Mouse (Mus musculus): ENCODE measurements around the gene Gm19345.

The Gm19345 gene

DNA sequence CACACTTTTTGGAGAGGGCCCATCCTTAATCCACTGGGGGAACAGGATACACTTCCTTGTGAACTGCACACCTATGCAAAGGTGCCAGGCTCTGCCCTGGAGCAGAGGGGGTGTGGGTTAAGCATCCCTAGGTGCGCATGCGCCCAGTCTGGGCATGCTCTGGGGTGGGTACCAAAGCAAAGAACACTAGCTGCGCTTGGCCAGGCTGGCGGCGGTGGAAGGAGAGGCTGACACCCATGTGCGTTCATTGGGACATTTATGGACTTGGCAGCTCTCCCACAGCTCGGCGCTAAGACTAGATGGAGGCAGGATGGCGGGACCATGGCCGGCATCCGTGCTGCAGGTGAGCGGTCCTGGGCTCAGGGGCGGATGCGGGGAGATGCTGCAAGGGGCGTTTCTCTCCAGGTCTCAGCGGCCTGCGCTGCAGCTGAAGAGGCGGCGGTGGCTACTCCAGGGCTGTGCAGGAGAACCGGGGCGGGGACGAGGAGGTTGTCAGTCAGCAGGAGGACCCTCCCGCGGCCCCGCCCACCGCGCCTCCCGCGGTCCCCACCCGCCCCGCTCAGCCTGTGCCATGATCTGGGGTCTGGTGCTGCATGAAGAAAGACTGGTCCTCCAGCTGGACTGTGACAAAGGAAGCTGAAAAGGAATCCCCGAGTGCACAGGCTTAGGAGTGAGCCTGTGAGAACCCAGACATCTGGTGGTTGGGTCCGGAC lies at the start of gene Gm19345:
TSS of gene Gm19345 (plus strand) at position 146 of the 713 bp plus-strand sequence.
- DNase-seq (ENCODE audit: low spot score): no peak

DNA sequence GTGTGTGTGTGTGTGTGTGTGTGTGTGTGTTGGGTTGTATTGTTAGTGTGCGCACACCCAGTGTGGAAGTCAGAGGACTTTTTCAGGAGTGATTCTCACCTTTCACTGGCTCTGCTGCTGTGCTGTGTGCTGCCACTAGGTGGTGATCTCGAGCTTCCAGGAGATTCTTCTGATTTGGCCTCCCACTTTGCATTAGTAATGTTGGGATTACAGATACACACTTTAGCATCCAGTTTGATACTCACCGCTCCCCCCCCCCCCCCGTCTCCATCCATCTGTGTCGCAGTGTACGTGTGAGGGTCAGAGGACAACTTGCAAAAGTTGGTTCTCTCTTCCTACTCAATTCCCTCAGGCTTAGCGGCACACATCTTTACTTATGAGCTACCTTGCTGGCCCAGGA lies 48.8 kb upstream of the Gm19345 start:
- DNase-seq (ENCODE audit: low spot score): peak; percentile 78

DNA sequence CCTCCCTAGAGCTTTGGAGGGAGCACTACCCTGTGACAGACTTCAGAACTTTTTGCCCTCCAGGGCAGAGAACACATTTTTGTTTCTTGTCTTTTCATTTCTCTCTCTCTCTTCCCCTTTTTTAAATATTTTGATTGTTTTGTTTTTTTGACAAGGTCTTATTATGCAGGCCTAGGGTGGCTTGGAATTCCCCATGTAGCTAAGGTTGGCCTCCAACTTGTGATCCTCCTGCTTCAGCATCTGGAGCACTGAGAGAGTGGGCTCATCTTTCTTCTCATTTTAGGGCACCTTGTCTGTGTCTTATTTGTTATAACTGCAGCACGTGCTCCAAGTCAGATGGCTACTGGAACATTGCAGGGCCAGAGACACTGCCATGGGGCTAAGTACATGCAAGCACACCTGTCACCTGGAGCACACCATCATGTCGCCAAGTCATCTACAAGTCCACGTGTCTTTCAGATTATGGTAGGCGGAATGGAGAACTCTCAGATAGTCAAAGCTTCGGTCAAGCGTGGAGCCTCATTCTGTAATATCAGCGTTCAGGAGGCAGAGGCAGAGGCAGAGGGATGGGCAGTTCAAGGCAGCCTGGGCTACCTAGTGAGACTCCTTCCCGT lies 45.3 kb upstream of the Gm19345 start:
- DNase-seq (ENCODE audit: low spot score): no peak

DNA sequence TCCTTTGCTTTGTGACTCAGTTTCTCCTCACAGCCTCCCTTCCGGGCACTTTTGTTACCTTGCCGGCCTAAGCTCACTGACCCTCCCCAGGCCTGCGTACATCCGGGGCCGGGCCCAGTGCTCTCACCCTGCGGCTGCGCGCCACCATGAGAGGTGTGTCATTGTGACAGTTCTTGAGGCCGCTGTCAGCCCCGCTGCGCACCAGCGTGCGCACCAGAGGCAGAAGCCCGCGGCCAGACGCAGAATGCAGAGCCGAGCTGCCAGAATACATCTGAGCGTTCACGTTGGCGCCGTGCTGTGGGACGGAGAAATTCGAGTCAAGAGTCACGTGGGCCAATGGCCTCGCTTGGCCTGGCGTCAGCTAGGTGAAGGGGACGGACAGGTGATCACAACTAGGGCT lies 42.4 kb upstream of the Gm19345 start:
- no peak for DNase-seq (ENCODE audit: low spot score)

DNA sequence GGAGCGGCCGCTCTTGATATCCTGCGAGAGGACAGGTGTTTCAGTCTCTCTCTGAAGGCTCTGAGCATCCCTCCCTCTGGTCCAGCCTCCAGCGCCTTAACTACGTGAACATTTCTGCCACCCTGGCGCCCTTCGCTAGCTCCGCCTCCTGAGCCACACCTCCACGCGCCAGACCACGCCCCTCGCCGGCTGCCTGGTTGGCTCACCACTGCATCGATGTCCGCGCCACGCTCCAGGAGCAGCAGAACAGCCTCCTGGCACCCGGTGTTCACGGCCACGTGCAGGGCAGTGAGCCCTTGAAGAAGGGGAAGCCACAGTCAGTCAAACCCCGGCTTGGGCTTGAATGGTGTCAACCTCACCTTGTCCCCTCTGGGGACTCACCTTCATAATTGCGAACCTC lies 40.7 kb upstream of the Gm19345 start:
- DNase-seq (ENCODE audit: low spot score): no peak

DNA sequence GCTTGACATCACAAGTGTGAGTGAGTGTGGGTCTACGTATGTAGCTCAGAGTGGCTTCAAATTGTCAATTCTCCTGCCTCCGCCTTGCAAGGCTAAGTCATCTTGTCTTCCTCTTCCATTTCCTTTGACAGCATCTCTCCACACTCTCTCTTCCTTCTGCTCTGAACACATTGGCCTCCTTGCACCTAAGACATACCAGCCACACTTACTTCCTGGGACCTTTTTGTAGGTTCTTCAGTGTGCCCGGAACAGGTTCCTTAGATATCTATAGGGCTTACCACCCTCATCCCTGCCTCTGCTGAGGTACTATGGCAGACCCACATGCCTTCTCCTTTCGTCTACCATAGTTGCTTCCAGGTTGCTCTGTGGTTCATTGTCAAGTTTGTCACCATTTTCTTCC lies 38.6 kb upstream of the Gm19345 start:
- DNase-seq (ENCODE audit: low spot score): no peak

DNA sequence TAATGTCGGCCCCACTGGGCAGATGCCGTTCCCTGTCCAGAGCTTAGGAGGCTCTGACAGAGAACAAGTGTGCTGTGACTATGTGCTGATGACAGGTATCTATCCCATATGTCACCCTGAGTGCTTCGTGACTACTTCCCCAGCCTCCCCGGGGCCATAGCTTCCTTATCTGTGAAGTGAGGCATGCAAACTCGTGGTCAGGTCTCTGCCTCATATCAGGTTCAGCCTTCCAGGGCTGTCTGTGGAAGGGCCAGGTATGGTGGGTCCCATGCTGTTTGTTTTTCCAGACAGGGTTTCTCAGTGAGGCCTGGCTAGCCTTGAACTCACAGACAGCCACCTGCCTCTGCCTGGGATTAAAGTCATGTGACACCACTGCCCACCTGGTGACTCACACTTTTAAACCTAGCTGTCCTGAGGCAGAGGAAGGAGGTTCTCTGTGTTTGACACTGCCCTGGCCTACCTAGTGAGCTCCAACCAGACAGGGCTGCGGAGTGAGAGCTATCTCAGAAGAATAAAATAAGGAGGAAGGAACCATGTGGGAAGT lies 38.2 kb upstream of the Gm19345 start:
- DNase-seq (ENCODE audit: low spot score): no peak

DNA sequence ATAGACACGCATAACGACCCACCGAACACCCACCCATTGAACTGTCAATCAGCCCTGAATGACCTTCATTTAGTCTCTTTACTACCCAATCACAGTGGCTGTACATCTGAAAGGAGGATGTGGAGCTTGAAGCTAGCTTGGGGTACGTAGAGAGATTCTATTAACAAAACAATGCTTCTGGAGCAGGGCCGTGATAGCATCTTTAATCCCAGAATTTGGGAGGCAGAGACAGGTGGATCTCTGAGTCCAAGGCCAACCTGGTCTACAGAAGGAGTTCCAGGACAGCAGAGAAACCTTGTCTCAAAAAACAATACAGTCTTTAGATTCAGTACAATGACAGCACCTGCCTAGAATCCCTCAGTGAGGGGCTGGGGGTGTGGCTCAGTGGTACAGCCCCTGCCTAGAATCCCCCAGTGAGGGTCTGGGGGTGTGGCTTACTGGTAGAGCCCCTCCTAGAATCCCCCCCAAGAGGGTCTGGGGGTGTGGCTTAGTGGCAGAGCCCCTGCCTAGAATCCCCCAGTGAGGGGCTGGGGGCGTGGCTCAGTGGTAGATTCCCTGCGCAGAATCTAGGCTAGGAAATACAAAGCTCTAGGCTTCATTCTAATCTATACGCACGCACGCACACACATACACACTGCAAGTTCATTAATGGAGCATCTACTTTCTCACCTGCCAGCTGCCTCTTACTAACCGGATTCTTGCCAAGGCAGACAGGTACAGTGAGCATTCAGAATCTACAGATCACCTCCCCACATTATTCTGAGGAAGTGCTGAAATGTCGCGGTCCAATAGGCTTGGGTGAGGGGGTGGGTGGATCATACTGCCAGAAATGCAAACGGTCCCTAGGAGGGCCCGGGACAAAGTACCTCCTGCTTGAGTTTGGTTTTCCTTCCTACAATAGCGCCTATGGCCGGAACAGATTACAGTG lies 36.2 kb upstream of the Gm19345 start:
- no peak for DNase-seq (ENCODE audit: low spot score)

DNA sequence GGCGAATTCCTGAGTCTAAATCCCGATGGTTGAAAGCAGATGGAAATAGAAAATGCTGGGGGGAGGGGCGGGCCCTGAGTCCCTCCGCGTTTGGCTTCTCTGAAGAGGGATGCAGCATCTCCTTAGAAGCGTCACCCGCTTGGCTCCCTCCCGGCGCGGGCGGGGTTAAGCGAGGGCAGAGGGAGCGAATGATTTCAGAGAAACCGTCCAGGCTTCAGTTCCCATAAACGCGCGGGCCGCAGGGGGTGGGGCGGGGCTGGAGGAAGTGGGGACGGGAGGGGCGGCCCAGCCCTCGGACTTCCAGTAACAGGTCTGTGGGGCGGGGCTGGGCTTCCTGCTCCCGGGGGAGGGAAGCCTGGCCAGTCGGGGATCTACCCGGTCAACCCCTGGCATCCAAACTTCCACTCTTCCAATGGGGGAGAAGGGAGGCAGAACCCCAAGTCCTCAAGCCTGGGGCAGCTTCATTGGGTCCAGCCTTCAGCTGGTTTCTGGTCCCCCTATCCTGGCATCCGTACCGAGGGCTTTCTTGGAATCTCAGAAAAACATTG lies 35.5 kb upstream of the Gm19345 start:
- DNase-seq (ENCODE audit: low spot score): peak; percentile 93

DNA sequence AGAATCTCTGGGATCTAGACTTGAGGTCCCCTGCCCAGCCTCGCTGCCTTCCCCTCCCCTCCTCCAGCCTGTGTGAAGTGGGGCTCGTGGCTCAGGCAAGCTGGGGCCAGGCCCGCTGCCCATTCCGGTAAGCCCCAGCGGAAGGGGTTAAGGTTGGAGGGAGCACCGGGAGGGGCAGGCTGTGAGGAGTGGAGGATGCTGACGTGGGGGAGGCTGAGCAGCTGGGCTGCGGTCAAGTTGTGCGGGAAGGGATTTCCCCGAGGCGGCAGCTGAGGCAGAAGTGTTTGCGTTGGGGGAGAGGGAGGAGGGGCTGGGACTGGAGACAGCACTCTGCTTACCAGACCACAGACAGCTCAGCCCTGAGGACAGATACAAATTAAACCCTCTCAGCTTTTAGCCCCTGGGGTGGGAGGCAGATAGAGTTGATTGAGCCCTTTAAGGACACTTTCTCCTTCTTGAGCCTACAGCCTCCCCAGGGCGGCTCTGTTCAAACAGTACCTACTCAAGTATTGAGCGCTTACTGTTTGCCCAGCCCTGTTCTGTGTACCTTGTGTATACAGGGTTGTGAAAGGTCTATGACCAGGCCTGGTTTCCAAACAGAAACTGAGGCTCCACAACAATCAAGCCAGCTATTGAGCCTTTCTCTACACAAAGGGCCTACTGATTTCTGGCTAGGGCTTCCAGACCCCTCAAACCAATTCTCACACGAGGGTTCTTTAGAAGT lies 34.3 kb upstream of the Gm19345 start:
- DNase-seq (ENCODE audit: low spot score): peak; percentile 71

DNA sequence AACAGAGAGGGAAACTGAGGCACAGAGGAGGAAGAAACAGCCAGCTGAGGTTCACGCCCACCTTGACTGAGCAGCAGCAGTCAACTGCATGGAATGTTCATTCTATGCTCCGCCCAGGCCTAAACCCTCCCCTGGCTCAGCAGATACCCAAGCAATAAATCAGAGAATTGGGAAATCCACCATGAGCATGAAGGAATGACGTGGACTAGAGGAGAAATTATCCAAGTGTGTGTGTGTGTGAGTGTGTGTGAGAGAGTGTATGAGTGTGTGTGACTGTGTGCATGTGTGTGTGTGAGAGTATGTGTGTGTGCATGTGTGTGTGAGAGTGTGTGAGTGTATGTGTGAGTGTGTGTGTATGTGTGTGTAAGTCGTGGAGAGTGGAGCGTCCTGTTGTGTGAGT lies 33.4 kb upstream of the Gm19345 start:
- peak; percentile 57 for DNase-seq (ENCODE audit: low spot score)

DNA sequence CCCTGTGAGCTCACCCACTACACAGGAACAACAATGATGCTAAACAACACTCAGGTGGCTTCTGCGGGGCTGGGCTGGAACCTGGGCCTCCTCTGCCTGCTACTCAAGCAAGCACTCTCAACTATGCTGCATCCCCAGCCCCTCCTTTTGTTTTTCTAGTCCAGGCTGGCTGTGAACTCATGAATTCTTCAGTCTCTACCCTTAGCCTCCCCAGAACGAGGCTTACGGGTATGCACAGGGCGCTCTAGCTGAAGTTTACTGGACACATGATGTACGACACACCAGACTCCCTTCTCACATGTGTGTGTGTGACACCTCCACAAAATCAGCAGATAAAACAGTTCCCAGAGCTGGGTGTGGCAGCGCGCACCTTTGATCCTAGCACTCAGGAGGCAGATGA lies 32.9 kb upstream of the Gm19345 start:
- no peak for DNase-seq (ENCODE audit: low spot score)

DNA sequence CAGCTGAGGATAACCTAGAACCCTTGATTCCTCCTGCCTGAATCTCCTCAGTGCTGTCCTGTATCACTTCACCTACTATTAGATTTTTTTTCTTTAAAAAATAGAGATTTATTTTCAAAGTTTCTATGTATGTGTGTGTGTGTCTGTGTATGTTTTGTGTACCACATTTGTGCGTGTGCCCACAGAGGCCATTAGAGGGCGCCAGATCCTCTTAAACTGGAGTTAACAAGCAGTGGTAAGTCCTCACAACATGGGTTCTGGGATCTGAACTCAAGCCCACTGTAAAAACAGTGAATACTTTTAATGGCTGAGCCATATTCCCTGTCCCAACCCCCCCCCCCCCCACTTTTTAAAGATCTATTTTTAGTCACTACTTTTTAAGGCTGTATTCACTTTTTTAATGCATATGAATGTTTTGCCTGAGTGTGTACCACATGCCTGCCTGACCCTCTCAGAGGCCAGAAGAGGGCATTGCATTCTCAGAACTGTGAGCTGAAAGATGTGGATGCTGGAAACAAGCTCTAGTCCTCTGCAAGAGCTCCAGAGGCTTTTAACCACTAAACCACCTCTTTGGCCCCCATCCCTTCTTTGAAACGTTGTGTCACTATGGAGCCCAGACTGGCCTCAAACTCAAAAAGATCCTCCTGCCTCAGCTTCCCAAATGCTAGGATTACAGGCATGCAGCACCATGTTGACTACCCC lies 31.3 kb upstream of the Gm19345 start:
- no peak for DNase-seq (ENCODE audit: low spot score)

DNA sequence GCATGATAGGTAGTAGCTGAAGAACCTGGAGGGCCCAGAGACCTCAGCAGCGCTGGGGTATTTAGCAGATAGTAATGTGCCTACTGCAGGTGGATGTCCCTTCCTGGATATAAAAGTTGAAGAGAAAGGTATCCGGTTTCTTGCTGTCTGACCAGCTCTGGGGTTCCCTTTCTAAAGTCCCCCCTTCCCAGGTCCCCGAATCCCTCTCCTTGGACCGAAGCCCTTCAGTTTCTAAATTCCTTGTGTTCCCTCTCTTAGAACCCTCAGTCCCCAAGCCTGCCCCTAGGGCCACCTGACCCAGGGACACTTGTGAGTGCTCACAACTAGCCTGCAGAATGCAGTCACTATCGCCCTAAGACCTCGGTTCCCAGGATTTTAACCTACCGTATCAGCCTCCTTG lies 30.2 kb upstream of the Gm19345 start:
- DNase-seq (ENCODE audit: low spot score): no peak

DNA sequence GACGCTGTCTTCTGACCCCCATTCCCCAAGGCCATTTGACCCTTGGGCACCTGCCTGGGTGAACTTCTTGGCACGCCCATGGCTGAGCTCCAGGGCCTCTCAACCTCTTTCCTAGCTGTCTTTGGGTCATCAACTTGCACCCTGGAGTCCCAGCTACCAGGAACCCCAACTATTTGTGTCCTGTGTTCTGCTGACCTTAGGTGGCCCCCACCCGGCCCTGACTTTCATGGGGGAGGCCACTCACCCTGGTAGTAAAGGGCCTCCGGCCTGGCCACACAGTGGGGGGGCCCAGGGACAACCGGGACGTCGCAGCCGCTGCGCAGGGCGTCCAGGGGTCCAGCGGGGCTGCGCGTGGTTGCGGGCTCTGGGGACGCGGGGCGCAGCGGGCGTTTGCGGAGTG lies 29.6 kb upstream of the Gm19345 start:
- DNase-seq (ENCODE audit: low spot score): no peak

DNA sequence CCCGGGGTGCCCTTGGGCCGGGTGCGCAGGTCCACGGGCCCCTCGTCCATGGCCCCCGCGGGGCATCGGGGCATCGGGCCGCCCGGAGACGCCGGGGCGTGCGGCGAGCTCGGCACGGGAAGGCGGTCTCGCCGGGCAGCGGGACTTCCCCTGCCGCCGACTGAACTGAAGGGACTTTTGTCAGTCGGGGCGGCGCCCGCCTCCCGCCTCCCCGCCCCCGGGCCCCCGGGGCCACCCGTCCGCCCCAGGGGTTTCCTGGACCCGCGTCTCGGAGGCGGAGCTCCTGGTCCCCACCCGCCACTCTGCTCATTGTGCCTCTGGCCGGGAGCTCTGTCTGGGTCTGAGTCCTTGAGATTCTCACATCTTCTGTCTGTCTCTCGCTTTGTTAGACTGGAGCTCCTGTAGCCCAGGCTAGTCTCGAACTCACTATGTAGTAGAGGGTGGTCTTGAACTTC lies 29.2 kb upstream of the Gm19345 start, which contains the start of gene Bcl3:
TSS of gene Bcl3 (minus strand) at position 167 of the 455 bp plus-strand sequence.
- peak; percentile 71 for DNase-seq (ENCODE audit: low spot score)

DNA sequence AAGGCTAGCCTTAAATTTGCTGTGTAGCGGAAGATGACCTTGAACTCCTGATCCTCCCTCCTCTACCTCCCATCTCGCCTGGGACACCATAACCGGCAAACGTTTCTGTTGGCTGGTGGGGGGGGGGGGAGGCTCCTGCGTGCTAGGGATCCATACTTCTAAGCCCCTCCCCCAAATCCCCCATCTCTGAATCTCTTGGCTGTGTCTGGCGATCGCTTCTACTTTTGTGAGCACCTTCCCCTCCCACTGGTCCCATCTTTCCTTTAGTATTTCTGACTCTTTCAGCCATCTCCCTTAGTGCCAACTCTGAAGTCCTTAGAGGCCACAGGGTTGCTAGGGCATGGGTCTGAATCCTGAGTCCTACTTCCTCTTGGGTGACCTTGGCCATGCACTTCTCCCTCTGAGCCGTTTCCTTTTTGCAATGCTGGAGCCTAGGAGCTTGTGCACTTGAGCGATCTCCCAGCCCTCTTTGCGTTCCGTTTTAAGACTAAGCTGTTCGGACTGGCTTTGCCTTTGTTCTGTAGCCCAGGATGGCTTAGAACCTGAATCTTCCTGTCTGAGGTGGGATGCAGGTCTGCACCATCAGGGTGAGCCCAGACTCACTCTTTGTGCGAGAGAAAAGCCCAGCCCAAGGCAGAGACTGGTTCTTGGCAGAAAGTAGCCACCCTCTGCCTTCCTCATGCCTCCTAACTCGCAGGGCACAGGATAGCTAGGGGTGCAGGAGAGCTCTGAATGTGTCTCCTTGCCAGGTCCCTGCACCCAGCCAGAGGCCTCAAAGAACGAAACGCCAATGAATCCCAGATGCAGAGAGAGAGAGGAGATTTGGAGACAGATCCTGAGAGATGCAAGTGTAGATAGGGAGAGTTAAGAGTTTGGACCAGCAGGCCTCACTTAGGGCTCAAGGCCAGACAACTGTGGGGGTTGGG lies 28.3 kb upstream of the Gm19345 start:
- no peak for DNase-seq (ENCODE audit: low spot score)

DNA sequence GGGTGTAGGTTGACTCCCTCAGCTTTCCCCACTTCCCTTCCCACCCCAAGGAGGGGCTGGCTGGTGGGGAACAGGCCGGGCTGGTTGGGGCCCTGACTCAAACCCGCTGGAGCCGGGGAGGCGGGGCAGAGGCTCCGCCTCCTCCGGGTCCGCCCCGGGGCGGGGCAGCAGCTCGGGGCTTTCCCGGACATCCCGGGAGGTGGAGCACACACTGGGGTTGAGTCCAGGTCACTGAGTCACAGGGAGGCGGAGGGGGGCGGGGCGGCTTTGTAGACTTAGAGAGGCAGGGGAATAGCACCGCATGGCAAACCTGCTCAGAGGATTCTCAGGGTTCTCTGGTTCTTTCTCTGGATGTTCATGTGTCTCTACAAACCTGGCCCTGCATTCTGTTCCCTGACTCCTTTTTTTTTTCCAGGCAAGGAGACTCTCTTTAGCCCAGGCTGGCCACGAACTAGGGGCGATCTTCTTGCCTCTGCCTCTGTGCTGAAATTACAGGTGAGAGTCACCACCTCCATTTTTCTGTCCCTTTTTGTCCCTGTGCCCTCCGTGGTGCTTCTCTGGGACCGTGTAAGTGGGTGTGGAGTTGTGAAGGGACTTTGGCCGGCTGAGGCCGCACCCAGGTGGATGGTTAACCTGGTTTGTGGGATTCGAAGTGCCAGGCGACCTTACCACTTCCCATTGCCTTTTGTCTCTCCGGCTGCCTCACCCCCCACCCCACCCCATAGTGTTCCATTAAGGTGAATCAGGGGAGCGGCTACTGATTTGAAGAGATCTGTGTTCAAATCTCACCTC lies 27.4 kb upstream of the Gm19345 start:
- peak; percentile 96 for DNase-seq (ENCODE audit: low spot score)

DNA sequence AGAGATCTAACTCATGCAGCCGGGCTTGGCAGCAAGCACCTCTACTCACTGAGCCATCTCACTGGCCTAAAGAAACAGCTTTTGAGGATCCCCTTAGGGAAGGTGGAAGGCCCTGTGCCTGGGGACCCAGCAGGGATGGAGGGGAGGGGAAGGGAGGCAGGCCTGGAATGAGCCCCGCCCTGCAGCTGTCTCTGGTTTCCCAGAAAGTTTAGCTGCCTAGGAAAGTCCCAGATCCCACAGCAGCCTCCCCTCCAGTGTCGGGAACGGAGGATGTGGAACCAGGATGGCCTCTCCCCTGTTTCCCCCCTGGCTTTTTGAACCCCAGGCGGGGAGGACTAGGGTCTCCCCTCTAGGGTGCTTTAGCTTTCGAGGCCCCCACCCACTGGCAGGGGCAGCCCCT lies 25.0 kb upstream of the Gm19345 start:
- peak; percentile 48 for DNase-seq (ENCODE audit: low spot score)

Data from urinary bladder, postnatal 14 days (tissue).